Mouse (Mus musculus): ENCODE data around the gene Nrxn2. TPM values are rescaled to one million over a fixed set of nuclear protein-coding genes. Genes with fewer than 3 reads are reported as not detected.

Gene Nrxn2
- total RNA-seq, 2 experiments from 2014 or later, result 1.1 to 1.3 TPM

DNA sequence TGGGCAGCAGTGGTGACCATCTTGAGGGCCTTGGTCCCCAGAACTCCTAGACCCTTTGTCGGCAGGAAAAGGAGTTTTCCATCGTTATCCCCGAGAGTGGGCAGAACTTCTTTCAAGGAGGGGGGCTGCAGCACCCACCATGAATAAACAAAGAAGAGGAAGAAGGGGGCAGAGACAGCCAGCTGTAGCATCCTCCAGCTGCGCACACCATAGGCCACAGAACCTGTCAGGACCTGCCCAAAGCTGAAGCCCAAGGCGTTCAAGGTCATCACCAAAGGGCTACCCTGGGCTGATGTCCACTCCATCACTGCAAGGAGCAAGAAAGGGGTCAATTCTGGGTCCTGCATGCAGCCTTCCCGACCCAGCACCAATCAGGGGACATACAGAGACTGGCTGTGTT lies 121.7 kb downstream of the Nrxn2 start:
- DNase-seq (ENCODE audit: low spot score), result no peak

DNA sequence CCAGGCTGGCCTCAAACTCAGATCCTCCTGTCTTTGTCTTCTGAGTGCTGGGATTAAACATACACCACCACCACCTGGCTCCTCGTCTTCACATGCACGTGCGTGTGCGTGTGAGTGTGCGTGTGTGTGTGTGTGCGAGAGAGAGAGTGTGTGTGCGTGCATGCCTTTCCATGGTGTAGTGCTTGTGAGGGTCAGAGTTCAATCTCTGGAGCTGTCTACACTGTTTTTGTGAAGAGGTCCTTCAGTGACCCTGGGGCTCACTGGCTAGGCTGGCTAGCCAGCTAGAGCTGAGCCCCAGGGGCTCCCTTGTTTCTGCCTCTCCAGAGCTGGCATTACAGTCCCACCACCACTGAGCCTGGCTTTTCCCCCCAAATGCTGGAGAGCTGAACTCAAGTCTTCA lies 123.0 kb downstream of the Nrxn2 start:
- no peak for DNase-seq (ENCODE audit: low spot score)

DNA sequence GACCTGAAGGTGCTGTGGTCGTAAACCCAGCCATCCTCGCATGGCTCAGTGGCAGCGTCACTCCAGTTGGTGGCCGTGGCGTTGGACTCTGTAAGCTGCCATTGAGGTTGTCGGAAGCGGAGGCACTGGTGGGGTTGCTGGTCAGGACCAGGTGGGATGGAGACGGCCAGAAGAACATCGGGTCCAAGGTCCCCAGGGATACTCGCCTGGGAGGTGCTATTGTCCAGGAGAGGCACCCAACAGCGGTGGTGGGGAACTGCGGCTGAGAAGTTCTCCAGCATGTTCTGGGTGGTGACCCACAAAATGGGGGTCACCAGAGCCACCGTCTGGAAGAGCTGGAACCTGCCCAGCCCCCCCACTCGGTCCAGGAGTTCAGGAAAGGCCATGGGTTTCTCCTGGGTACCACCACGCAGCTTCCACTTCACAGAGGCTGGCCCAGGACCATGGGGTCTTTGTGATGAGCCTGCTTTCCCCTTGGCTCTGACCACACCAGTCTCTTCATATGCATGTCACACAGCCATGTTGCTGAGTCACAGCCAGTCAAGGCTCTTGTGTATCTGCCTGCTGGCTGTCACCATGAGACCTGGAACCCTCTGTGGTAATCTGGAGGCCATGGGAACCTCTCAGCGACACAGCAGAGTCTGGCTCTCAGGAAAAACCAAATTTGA lies 124.0 kb downstream of the Nrxn2 start, which contains the start of gene Slc22a12:
Slc22a12 (minus strand) TSS at position 666 of the 668 bp plus-strand sequence.
- no peak for DNase-seq (ENCODE audit: low spot score)

DNA sequence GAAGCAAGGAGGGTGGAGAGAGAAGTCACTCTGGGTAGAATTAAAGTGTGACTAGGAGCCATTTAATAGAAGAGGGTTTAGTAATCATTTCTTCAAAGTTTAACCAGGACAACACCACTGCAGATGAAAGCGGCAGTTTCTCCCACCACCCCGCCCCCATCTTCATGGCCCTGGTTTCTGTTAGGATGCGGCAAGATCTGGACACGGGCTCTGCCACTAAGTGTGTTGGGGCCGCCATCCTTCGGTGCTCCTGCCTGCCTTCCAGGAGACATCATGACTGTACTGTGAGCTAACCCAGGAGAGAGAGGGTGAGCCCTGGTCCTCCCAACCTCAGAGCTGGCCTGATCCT lies 124.5 kb downstream of the Nrxn2 start:
- DNase-seq (ENCODE audit: low spot score), result no peak

DNA sequence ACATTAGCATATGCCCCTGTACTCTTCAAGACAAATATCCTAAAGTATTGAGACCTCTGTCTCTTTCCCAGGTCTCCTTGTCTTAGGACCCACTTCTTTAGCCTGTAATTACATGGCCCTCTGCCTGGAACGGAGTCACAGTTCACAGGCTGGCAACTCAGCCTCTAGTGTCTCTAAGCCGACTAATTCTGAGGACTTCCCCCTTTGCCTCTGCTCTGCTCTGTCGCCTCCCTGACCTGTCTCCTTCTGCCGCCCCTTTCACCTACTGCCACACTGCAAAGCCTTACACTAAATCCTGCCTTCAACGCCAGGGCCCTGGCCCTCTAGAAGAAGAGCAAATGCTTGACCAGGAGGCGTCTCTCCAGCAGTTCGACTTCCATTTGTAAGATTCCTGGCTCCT lies 125.0 kb downstream of the Nrxn2 start:
- DNase-seq (ENCODE audit: low spot score), result no peak

DNA sequence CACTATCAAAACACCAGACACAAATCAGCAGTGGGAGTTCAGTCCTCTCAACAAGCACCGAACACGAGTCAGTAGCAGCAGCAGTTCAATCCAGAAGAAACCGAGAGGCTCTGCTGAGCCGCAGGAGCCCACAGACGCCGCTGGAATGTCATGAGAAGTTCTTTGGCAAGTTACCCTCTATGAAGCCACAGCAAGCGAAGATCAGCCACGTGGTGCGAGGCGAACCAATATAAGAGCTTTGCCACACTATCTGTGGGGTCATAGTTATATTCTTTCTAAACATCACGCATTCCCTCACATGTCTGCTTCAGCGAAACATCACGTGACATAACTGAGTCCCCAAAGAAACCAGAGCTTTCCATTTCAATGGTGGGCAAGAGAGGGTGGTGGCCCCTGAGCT lies 126.2 kb downstream of the Nrxn2 start:
- no peak for DNase-seq (ENCODE audit: low spot score)

DNA sequence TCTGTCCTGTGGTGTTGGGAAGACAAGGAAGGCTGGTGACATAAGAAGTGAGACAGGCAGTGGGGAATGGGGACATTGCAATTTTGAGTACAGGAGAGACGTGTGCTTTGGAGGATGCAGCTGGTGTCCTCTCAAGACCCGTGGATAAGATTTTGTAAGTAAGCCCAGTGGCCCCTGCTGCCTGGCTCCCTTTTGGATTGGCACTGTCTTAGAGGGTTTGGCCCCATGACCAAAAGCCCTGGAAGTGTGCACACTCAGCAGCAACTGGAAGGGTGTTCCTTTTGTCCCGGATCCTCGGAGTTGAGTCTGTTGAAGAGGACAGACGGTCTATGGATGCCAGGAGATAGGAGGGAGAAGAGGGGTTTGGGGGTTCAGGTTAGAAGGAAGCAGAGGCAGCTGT lies 127.0 kb downstream of the Nrxn2 start:
- no peak for DNase-seq (ENCODE audit: low spot score)

DNA sequence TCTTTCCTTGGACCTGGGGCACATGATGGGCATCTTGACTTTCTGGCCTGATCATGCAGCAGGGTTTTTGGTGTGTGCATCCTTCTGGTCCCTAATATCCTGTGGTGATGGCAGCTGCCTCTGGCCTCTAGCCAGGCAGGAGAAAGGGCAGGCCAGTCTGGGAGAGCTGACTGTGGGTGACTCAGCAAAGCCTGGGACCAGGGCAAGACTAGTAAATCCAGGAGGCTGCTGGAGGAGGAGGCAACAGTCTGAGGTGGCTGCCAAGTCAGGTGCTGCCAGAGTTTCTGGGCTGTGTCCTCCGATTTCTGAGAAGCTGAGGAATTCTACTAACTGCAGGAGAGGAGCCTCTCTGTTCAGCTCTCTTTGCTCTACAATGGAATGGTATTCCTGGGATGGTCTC lies 127.6 kb downstream of the Nrxn2 start:
- peak; percentile 22 for DNase-seq (ENCODE audit: low spot score)

DNA sequence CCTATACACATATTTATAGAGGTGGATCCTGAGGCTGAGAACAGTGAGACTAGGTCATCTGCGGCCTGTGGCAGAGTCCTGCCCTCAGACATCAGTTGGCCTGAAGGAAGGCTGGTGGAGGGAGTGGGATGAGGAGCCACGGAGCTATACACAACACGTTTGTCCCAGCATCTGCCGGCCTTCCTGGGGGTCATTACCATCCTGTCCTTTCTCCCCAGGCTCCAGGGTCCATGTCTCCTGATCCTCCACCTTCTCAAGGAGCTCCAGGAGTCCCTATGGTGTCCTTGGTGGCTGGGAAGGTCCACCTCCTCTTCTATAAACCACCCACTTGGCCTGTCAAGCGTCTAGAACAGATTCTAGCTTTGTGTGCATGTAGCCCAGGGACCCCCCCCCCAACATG lies 129.3 kb downstream of the Nrxn2 start:
- no peak for DNase-seq (ENCODE audit: low spot score)

DNA sequence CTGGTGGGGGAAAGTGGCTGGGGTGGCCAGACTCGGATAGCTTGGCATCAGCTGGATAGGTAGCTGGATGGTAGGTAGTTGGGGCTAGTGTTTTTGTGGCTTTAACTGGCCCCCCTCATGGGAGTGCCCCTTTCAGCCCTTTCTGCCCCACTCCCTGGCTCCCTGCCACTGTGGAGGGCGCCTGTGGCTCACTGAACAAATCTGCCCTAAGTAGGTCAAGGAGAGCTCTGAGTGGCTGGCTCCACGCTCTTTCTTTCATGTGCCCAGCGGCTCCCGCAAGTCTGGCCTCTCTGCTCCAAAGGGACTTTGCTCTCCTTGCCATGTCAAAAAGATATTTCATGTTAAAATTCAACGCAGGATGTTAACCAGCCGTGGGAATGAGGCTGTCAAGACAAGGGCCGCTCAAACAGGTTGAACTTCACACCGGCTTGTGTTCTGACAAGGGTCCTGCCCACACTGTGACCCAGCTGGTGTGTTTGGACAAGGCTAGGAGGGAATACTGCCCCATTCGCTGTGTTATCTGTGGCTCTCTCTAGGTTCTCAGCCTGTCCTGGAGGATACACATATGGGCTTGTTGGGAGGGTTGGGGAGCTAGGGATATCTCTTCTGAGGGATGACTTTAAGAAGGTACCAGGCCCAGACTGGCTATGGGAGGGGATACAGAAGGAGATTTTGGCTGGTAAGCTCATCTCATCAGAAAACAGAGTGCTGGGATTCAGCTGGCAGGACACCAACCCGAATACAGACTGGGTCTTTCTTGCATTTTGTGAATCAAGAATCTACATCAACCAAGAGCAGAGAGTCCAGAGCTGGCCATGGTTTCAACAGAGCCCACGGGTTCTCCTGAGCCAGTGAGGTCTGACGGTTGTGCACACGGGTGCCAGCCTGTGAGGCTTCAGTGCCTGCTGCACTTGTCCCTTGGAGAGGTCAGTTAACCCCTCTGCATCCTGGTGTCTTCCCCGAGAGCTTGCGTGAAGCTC lies 130.2 kb downstream of the Nrxn2 start:
- no peak for DNase-seq (ENCODE audit: low spot score)

DNA sequence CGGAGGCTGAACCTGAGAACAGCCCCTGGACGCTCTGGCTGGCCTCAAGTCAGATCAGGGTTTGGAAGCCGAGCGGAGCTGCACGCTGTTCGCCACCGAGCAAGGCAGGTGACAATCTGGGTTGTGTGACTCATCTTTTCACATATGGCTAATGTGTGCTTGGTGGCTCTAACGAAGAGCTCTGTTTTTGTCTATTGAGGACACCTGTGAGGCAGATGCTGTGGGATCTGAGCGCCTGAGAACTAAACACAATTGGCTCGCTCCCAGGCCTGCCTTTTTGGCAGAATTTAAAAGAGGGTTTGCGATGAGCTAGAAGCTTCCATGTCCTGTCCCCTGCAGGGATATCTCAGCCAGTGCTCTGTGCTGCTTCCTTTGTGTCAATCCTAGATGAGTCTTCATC lies 131.0 kb downstream of the Nrxn2 start:
- no peak for DNase-seq (ENCODE audit: low spot score)

DNA sequence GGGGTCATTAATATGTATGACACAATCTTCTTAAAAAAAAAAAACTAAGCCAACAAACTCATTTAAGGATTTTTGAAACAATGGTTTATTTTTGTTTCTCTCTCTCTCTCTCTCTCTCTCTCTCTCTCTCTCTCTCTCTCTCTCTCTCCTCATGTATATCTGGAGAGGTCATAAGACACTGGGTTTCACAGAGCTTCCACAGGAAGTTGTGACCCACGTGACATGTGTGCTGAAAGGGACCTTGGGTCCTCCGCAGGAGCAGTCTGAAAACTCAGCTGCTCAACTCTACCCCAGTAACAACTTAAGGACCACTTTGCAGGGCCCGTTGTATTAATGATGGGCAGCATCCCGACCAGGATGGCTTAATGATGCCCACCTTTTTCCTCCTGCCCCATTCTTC lies 132.7 kb downstream of the Nrxn2 start:
- no peak for DNase-seq (ENCODE audit: low spot score)

DNA sequence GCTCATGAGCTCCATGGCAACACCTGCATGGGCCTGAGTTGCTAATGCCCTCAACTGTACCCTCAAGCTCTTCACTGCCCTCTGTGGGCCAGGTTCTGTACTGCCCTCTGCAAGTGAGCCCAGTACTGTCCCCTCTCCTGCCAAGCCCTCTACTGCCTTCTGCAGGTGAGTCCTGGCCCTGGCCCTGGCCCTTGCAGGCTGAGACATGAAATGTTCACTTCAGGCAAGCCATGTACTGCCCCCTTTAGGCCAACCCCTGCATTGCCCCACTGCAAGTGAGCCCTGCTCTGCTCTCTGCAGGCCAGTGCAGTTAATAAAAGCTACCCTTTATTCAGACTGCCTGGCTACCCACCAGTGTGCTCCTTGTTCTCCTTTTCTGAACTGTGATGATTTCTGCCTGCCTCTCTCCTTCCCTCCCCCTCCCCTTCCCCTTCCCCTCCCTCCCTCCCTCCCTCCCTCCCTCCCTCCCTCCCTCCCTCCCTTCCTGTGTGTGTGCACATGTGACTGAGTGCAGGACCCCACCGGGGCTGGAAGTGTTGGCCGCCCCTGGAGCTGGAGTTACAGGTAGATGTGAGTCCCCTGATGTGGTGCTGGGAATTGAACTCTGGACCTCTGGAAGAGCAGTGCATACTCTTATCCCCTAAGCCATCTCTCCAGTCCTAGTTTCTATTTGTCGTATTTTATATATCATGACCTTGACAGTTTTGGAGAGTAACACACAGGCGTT lies 133.9 kb downstream of the Nrxn2 start:
- peak; percentile 30 for DNase-seq (ENCODE audit: low spot score)

DNA sequence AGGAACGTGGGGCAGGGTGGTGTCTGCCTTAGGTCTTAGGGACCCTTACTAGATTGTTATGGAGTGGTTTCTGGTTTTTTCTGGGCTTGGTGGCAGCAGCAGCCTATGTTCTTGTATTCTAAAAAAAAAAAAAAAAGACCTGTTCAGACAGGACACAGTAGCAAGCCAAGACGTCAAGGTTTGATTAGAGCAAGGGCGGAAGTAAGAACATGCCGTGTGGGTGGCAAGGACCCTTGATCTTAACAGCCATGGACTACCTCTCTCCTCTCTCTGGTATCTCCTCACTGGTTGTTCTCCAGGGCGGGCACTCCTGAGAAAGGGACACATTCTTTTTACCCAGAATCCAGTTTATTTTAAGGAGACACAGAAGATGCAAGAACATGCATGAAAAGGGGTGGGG lies 134.6 kb downstream of the Nrxn2 start:
- DNase-seq (ENCODE audit: low spot score), result no peak

DNA sequence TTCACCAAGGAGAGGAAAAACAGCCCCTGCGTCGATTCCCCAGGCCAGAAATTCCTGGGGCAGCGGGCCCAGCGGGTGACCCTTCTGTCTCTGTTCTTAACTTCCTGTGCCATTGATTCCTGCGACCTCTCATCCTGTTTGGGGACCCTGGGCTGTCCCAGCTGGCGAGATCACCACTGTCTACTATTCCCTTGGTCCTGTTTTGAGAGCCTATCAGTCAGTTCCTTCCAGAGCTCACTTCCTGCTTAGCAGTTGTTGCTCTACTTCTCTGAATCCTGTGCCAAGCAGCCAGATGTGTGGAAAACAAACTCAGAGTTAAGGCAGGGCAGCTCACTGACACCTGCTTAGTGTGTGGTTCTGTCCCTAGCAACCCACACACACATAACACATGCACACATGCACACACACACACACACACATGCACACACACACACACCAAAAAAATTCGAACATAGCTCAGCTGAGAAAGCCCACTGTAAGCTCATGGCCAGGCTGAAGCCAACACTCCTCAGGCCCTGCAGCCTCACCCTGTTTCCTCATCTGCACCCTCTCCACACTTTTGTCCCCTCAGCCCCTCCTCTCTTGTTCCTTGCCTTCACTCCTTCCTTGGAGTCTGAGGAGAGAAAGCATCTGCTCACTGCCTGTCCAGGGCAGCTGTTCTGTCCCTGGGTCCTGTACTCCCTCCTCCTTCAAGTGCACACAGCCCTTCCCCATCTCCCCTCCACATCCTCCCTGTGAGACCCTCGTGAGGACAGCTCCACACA lies 135.5 kb downstream of the Nrxn2 start:
- peak; percentile 24 for DNase-seq (ENCODE audit: low spot score)

DNA sequence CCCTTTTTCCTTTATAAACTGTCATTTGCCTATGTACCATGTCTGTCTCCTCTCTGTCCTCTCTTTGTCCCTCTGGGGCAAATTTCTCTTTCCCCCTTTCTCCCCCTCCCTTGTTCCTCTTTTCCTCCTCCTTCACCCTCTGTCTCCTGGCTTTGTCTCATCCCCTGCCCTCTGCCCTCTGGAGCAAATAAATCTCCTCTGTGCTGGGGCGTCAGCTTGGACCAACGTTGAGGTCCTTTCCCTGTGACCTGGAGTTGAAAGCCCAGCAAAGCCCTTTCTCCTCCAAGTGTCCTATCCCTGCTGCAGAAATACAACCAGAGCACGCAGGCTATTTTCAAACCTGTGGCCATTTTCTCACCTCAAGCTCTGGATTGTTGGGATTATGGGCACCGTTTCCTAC lies 141.0 kb downstream of the Nrxn2 start:
- DNase-seq (ENCODE audit: low spot score), result no peak

DNA sequence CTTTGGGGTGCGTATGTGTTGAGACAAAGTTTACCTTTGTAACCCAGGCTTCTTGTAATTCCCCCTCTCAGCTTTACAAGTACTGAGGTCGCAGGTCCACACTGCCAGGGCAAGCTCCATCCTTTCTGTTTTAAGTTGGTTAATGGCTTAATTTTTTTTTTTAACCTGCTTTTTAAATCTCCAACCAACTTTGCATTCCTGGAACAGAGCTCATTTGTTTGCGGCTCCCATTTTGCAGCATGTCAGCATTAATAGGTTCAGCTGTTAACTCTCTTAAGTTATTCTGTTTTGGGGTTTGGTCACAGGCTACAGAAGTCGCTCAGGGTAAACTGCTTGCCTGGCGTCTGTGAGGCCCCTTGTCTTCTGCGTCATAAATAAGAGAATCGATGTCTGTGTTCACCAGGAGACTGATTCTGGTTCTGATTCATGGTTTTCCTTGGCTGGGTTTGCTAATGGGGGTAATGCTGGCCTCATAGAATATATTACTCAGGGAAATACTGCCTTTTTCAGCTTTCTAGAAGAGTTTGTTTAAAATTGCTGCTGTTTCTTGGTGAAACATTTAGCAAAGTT lies 141.8 kb downstream of the Nrxn2 start:
- no peak for DNase-seq (ENCODE audit: low spot score)

DNA sequence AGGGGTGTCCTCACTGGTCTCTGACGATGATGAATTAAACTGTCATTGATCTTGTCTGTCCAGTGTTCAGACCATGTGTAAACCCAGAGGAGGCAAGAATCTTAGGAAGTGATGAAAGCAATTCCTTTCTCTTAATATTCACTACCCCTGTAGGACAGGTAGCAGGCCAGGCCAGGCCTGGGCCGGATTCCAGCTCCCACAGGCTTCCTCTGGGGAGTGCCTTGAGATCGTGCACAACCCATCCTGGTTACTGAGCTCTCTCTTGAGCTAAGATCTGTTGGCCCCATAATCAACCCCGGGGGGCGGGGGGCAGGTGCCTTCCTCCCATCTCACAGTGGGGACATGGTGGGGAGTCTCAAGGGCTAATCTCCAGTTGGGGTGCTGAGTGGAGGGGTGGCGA lies 146.6 kb downstream of the Nrxn2 start:
- no peak for DNase-seq (ENCODE audit: low spot score)

DNA sequence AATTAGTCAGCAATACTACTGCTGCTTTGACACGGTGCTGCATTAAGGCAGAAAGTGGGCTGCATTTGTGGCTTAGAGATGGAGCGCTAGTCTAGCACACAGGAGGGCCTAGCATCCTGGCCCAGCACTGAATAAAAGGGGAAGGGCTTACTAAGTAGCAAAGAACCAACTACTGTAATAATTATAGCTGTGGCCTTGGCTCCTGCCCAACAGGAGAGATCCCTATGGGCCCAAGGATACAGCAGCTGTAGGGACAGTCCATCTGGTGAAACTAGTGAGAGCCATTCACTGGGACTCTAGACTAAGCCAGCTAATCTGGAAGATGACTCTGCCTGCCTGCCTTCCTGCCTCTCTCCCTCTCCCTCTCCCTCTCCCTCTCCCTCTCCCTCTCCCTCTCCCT lies 147.9 kb downstream of the Nrxn2 start:
- no peak for DNase-seq (ENCODE audit: low spot score)

DNA sequence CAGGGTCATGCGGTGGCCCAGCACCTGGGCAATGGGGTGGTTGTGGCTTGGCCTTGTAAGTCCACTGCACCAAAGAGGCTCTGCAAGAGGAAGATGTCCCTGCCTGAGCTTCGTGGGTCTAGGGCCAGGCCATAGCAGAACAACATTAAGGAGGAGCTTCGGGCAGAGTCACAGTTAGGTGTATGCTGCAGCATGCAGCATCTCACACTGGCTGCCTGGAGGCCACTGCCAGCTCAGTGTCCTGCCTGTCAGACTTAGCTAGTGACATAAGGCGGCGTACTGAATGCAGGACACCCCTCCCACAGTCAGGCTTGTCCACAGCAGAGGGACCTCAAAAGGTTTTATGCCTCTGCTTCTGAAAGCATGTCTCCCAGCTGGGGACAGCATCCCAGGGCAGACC lies 150.5 kb downstream of the Nrxn2 start:
- DNase-seq (ENCODE audit: low spot score), result no peak

DNA sequence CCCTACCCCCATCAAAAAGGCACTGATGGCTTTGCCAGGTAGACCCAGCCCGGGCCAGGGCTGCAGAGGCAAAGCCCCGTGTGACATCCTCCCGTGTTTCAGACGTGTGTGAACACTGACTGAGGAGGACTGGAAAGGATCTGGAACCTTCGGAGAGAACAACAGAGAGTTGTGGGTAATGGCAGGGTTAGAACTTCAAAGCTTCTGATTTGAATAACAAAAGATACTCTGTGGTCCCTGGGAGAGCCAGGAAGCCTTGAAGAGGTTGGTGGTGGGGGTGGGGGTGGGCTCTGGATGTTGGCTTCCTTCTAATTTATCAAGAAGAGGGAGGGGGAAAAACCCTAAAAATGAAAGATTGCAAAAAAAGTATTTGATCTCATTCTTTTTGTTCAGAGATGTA lies 151.0 kb downstream of the Nrxn2 start:
- DNase-seq (ENCODE audit: low spot score), result no peak
